1 mouse cellular context compared by ENCODE assay signal in the genomic region with DNA sequence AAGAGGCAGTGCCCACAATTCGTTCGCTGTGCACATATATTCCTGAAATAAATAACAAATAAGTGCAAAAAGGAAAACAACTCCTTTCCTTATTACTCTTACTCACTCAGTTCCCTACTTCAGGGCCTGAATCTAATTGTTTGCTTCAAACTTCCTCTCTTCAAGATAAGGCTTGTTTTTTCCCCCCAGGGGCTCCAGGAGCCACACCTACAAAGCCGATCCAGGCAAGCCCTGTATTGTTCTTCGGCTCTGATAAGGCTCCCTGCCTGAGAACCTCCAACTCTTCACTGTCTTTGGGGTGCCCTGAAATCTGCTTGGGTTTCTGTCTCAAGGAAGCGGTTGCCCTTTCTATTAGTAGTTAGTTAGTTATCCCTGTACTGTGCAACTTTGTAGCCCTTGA.
TF ChIP-seq lines count a peak whose summit lies in the region.

No protein-coding gene starts in this region.

TF ChIP-seq in MEL, 35 proteins besides CTCF, POLR2A, EP300 and RAD21 (continued from another document):
- TF ChIP-seq RCOR1 (IDR thresholded peaks at IDR 0.05; ENCODE audit: low read depth, low read length) (peak; percentile 78), MAX (IDR thresholded peaks at IDR 0.05; ENCODE audit: low read length) (no peak), POLR2AphosphoS2 (IDR thresholded peaks at IDR 0.05; ENCODE audit: low read length) (no peak), NRF1 (IDR thresholded peaks at IDR 0.05; ENCODE audit: insufficient read depth, low read depth, low read length, poor library complexity, severe bottlenecking) (no peak), USF2 (IDR thresholded peaks at IDR 0.05; ENCODE audit: borderline replicate concordance in 1 of 2, insufficient read depth in 1 of 2, low read depth in 1 of 2, low read length in 2 of 2) (no peak), MYB (IDR thresholded peaks at IDR 0.05; ENCODE audit: low read depth, low read length) (no peak), GABPA (IDR thresholded peaks at IDR 0.05; ENCODE audit: low read depth, low read length) (no peak), MYC (IDR thresholded peaks at IDR 0.05; ENCODE audit: low read depth, low read length) (peak; percentile 43; the same call in 1 of the 2 replicates), NELFE (IDR thresholded peaks at IDR 0.05; ENCODE audit: low read depth, low read length) (no peak), SIN3A (IDR thresholded peaks at IDR 0.05; ENCODE audit: low read length) (peak; percentile 72), CHD1 (IDR thresholded peaks at IDR 0.05; ENCODE audit: low read depth, low read length) (no peak), GATA1 (IDR thresholded peaks at IDR 0.05; ENCODE audit: low read depth, low read length) (peak; percentile 86), MEF2A (IDR thresholded peaks at IDR 0.05; ENCODE audit: extremely low read depth, insufficient replicate concordance, low read depth, low read length, poor library complexity, severe bottlenecking) (no peak), ZMIZ1 (IDR thresholded peaks at IDR 0.05; ENCODE audit: low read depth, low read length) (no peak), TBP (IDR thresholded peaks at IDR 0.05; ENCODE audit: low read depth, low read length) (peak; percentile 62), TCF12 (IDR thresholded peaks at IDR 0.05; ENCODE audit: low read depth, low read length) (peak; percentile 54; the same call in 1 of the 2 replicates), POLR2AphosphoS5 (IDR thresholded peaks at IDR 0.05; ENCODE audit: borderline replicate concordance, low read depth, low read length) (no peak), CHD2 (IDR thresholded peaks at IDR 0.05; ENCODE audit: low read length) (no peak), ZNF384 (IDR thresholded peaks at IDR 0.05; ENCODE audit: low read depth, low read length) (peak; percentile 65; the same call in 1 of the 2 replicates)
